Mouse (Mus musculus): Measurements from ENCODE around the gene Cotl1.

DNA sequence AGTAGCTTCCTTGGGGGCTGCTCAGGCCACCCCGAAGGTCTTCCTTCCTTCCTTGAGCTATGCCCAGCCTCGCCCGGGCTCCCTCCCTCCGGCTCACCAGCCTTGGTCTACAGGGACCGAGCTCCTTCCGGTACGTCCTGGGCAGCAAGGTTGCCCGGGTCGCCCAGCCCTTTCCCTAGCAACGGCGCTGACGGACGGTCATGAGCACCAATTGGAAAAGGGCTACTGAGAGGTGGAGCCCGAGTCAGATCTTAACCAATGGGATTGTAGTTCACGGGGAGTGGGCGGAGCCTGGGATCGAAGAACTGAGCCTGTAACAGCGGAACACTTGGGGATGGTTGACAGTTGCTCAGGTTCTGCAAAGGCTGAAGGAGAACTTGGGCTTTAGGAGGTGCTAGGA is 62.1 kb downstream of the Cotl1 start, which contains the start of gene Tldc1:
- TF ChIP-seq POLR2A (IDR thresholded peaks at IDR 0.05; ENCODE audit: low read depth, low read length) (peak; percentile 81), CTCF (conservative IDR thresholded peaks at IDR 0.05; ENCODE audit: insufficient read depth, insufficient read length, low read depth, low read length) (no peak)

All from kidney, adult 2 months (tissue).